Mouse (Mus musculus) hindbrain, embryonic 12.5 days (tissue): ENCODE data around the gene Abcg5. TPM values are rescaled to one million over a fixed set of nuclear protein-coding genes. Genes with fewer than 3 reads are reported as not detected.

ENCODE experiments used
- ATAC-seq: fragments of 200-750 bp; cut with Nextera tagmentation; 2 replicates; pipeline ENCODE4 v1.8.0; 2017; ENCODE audit warnings: moderate TSS enrichment; ENCODE audit not compliant: low FRiP score
- H3K27ac ChIP-seq: fragments of 300-500 bp; sonication (generic); 2 replicates; pipeline ENCODE4 v1.5.1; 2016; ENCODE audit warnings: mild to moderate bottlenecking
- H3K27me3 ChIP-seq: fragments of 300-500 bp; sonication (generic); 2 replicates; pipeline ENCODE4 v1.6.1; 2016; ENCODE audit warnings: mild to moderate bottlenecking
- H3K36me3 ChIP-seq: fragments of 300-500 bp; sonication (generic); 2 replicates; pipeline ENCODE4 v1.6.1; 2016; ENCODE audit warnings: mild to moderate bottlenecking
- H3K4me1 ChIP-seq: fragments of 300-500 bp; sonication (generic); 2 replicates; pipeline ENCODE4 v1.6.1; 2016
- H3K4me2 ChIP-seq: fragments of 300-500 bp; sonication (generic); replicated peaks from 2 replicates; pipeline ENCODE4 v1.6.1; 2016; ENCODE audit warnings: mild to moderate bottlenecking
- H3K4me3 ChIP-seq: fragments of 300-500 bp; sonication (generic); 2 replicates; pipeline ENCODE4 v1.5.1; 2016; ENCODE audit warnings: mild to moderate bottlenecking
- H3K9ac ChIP-seq: fragments of 300-500 bp; sonication (generic); 2 replicates; pipeline ENCODE4 v1.6.1; 2016; ENCODE audit warnings: mild to moderate bottlenecking, moderate library complexity
- H3K9me3 ChIP-seq: fragments of 300-500 bp; sonication (generic); replicated peaks from 2 replicates; pipeline ENCODE4 v1.6.1; 2016; ENCODE audit warnings: mild to moderate bottlenecking
- WGBS: fragments of 180-500 bp; shearing (Covaris S2); methylation state at CpG from one replicate; pipeline ENCODE4 v1.1.7; 2016; 5-methylcytosine and 5-hydroxymethylcytosine counted together
- polyA plus RNA-seq: library from polyadenylated mRNA; unstranded; fragments of >200 nt; fragmentation: Nextera tagmentation; extraction: Ambion mirVana; gene quantifications from 2 replicates; pipeline ENCODE4 v1.2.1, GENCODE M21; 2016

Gene Abcg5
- polyA plus RNA-seq, 1 experiment from 2014 or later, result 3.8 TPM

DNA sequence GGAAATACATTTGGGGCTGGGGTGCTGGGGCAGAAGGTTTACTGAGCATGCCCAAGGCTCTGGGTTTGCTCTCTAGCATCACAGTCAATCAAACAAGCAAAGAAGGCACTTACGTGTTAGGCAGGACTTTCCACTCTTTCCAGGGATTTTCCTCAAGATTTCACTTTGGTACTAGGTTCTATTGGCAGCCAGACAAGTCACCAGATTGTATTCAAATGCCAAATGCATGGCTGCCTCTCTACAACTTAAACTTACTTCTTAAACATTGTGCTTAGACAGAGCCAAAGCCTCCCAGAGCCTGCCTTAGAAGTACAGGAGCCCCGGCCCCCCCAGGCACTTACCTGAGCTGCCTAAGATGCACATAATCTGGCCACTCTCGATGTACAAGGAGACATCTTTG lies 1.1 kb downstream of the Abcg5 start:
- H3K27me3 ChIP-seq, result no peaks in the 10 kb centered on the region
- no peaks in the 10 kb centered on the region for H3K36me3 ChIP-seq
- no peak for ATAC-seq
- H3K9me3 ChIP-seq, result no peaks in the 10 kb centered on the region
- no peak overlapping the region for H3K4me3 ChIP-seq
- H3K9ac ChIP-seq, result no peak overlapping the region
- H3K27ac ChIP-seq, result no peak overlapping the region
- H3K4me2 ChIP-seq, result no peak overlapping the region
- 0 out of 2 replicates have a peak, but pooled peaks cover 5% of the 10 kb centered on the region for H3K4me1 ChIP-seq
- WGBS, result 84% methylated on average over 3 of the region's 3 CpGs

DNA sequence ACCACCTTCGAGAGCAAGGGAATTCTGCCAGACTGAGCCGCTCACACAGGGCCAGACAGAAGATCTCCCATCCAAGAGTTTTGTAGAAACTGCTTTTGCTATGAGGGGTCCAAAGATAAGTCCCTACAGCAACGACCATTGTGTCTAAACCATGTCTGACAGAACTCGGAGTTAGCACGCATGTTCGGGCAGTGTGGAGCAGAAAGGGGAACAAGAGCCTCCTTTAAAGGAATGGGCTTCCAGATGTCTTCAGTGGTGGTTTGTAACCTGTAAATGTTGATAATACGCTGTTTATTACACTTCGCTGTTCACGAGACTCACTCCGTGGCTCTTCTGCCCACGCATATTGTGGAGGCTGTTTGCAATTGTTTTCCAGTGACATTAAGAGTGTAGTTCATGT lies 5.2 kb downstream of the Abcg5 start:
- H3K9ac ChIP-seq, result no peak overlapping the region
- no peak overlapping the region for H3K4me3 ChIP-seq
- H3K27me3 ChIP-seq, result peaks cover 16% of the 10 kb centered on the region
- H3K4me2 ChIP-seq, result no peak overlapping the region
- H3K36me3 ChIP-seq, result no peaks in the 10 kb centered on the region
- no peaks in the 10 kb centered on the region for H3K9me3 ChIP-seq
- 94% methylated on average over 11 of the region's 11 CpGs for WGBS
- ATAC-seq, result no peak
- peaks cover 13% of the 10 kb centered on the region for H3K4me1 ChIP-seq
- no peak overlapping the region for H3K27ac ChIP-seq

GRCm38 (mm10) chr17:84675951-84676366 lies 6.9 kb downstream of the Abcg5 start, which contains the start of gene Abcg8:
Gene Abcg8 (plus strand): TSS chr17:84676302.
- Histone ChIP-seq H3K27me3 (peaks cover 16% of the 10 kb centered on the region), H3K4me1 (peaks cover 13% of the 10 kb centered on the region), H3K9me3 (no peaks in the 10 kb centered on the region), H3K4me2 (peak within 1 kb of the TSS; percentile 64), H3K9ac (no peak within 1 kb of the TSS), H3K4me3 (peak within 1 kb of the TSS; percentile 35), H3K27ac (no peak within 1 kb of the TSS), H3K36me3 (no peaks in the 10 kb centered on the region)
- ATAC-seq, result no peak
- under 1% methylated on average over 24 of the region's 24 CpGs for WGBS

DNA sequence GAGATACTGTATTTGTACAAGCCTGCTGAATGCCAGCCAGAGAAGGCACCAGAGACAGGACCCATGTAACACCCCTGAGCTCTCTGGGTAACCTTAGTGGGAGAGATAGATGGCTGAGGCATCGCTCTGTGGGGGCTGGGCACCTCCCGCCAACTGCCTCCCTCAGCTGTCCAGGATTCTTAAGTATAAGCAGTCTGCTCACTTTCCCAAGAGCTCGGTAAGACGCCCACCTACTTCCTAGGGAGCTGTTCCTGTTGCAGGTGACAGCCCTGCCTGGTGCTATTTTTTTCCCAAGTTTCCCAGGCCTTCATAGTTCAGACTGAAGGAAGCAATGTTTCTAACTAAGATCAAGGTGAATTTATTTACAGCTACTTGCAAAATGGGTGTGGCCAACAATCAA lies 7.6 kb downstream of the Abcg5 start:
- 61% methylated on average over 4 of the region's 4 CpGs for WGBS
- H3K27ac ChIP-seq, result no peak overlapping the region

DNA sequence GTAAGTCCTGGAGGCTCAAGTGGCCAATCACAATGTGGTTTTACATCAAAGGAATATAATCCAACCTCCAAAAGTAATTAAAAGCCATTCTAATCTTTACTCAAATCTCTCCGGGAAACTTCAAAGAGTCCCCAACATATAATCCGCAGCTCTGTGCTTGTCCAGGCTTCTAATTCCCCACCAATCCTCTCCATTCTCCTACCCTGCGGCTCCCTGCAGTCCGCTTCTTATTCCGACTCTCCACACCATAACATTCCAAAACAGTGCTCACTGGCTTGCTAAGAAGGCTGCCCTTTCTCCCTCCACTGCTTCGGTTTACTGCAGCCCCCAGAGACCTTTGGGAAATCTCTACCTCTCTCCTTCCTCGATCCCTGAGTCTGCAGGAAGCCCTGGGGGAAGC lies 8.8 kb downstream of the Abcg5 start:
- no peak for ATAC-seq
- no peak overlapping the region for H3K9ac ChIP-seq
- WGBS, result 37% methylated on average over 7 of the region's 7 CpGs
- H3K4me1 ChIP-seq, result peaks cover 13% of the 10 kb centered on the region
- no peaks in the 10 kb centered on the region for H3K9me3 ChIP-seq
- no peak overlapping the region for H3K4me2 ChIP-seq
- H3K27ac ChIP-seq, result no peak overlapping the region
- H3K36me3 ChIP-seq, result no peaks in the 10 kb centered on the region
- H3K4me3 ChIP-seq, result no peak overlapping the region
- peaks cover 16% of the 10 kb centered on the region for H3K27me3 ChIP-seq

More for the DNA sequence above, 7.6 kb downstream of the Abcg5 start:
- Histone ChIP-seq H3K4me1 (peaks cover 13% of the 10 kb centered on the region), H3K27me3 (peaks cover 16% of the 10 kb centered on the region), H3K9ac (no peak overlapping the region), H3K4me3 (no peak overlapping the region), H3K4me2 (no peak overlapping the region), H3K36me3 (no peaks in the 10 kb centered on the region), H3K9me3 (no peaks in the 10 kb centered on the region)
- ATAC-seq, result no peak

DNA sequence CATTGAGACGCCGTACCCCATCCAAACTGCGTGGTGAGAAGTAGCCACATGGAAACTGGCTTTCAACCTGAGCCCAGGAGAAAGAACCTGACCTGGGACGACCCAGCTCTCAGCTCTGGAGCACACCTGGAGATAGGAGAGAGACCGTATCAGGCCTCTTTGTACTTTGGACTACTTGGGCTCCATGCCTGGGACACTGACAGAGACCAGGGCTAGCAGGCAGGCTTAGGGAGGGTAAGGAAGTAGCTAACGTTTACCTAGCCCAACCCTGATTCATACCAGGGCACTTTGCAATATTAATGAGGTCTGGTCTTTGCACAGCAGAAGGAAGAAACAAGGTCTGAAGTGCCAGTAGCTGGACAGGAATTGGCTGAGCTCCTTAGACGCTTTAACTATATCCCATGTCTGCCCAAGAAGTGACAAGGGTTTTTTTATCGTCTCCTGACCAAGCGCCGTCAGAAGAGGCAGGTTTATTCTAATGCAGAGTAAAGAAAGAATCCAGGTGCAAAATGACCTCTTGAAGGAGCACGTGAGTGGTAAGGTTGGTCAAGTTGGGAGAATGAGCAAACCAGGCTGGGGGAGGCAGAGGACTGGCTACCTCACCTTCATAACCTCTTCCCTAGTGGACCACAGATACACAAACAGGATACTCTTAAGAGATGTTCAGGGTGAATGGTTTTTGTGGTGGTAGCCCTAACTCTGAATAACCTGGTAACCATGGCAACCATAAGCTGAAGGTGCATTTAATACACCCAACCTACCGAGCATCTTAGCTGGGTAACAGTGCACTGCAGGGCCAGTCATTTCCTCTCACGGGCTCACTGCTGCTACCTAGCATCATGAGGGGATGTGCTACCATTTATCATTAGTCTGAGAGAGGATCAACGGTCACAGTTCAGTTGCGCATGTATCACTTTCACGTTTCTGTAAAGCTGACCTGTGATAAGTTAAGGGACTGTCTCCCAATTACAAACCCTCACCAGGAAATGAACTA lies 10.1 kb downstream of the Abcg5 start:
- 80% methylated on average over 16 of the region's 16 CpGs for WGBS
- no peak overlapping the region for H3K4me2 ChIP-seq
- no peak overlapping the region for H3K27ac ChIP-seq
- H3K9me3 ChIP-seq, result no peaks in the 10 kb centered on the region
- H3K36me3 ChIP-seq, result no peaks in the 10 kb centered on the region
- H3K4me1 ChIP-seq, result peaks cover 13% of the 10 kb centered on the region
- ATAC-seq, result no peak
- peaks cover 16% of the 10 kb centered on the region for H3K27me3 ChIP-seq
- no peak overlapping the region for H3K9ac ChIP-seq
- H3K4me3 ChIP-seq, result no peak overlapping the region

DNA sequence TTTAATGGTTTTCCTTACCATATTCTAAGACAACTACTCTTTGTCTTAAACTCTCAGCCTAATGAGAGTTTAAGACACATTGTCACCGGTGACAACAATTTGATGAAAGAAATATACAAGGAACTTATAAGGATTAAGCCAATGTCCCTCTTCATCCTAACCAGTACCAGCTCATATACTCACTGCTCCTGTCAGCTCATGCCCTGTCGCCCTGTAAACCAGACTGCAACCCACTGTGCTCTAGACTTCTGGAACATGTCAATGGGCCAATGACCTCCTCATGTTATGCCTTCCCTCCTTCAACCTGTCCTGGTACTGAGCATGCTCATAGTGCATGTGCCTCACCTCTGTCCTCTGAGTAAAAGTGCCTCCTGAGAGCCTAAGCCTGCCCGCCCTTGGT lies 15.0 kb downstream of the Abcg5 start:
- WGBS, result 86% methylated on average over 3 of the region's 3 CpGs
- Histone ChIP-seq H3K36me3 (no peaks in the 10 kb centered on the region), H3K4me2 (no peak overlapping the region), H3K9ac (no peak overlapping the region), H3K4me3 (no peak overlapping the region), H3K9me3 (no peaks in the 10 kb centered on the region), H3K4me1 (no peaks in the 10 kb centered on the region), H3K27ac (no peak overlapping the region), H3K27me3 (no peaks in the 10 kb centered on the region)
- no peak for ATAC-seq

DNA sequence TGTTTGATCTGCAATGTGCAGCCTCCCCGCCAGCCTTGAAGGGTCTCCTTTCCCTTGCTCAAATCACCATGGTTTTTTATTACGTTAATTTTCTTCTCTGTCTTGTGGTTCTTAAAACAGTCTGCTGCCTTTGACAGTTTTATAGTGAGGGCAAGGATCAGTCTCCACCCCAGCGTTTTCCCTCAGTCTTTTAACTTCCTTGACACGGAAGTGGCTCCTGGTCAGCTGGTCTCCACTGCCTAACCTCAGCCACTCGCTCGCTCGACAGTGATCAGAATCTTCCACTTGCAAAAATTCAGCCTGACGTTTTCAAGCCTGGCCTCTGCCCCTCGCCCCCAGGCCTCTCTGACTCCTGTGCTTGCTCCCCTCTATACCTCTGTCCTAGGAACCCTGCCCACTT lies 17.1 kb downstream of the Abcg5 start:
- no peak overlapping the region for H3K4me3 ChIP-seq
- no peaks in the 10 kb centered on the region for H3K27me3 ChIP-seq
- no peak overlapping the region for H3K4me2 ChIP-seq
- H3K9ac ChIP-seq, result no peak overlapping the region
- H3K36me3 ChIP-seq, result no peaks in the 10 kb centered on the region
- 40% methylated on average over 9 of the region's 9 CpGs for WGBS
- ATAC-seq, result no peak
- no peaks in the 10 kb centered on the region for H3K4me1 ChIP-seq
- H3K9me3 ChIP-seq, result no peaks in the 10 kb centered on the region
- no peak overlapping the region for H3K27ac ChIP-seq

DNA sequence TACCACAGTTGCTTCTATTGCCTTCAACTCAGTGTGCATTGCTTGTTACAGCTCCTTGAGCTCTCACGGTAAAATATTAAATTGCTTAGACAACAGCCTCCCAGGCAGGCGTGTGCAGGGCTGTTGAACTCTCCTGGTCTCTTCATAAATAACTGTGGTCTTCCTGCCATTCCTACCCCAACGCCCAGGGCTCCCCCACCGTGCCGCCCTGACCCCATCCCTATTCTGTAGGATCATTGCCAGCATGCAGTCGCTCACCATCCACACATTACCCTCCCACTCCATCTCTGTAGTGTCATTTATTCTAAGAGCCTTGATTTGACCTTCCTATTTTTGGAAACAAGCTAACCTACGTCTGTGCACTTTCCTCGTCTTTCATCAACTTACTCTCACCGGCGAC lies 17.8 kb downstream of the Abcg5 start:
- Histone ChIP-seq H3K9ac (no peak overlapping the region), H3K4me3 (no peak overlapping the region), H3K4me1 (no peaks in the 10 kb centered on the region), H3K4me2 (no peak overlapping the region), H3K27ac (no peak overlapping the region), H3K36me3 (no peaks in the 10 kb centered on the region), H3K9me3 (no peaks in the 10 kb centered on the region), H3K27me3 (no peaks in the 10 kb centered on the region)
- WGBS, result 44% methylated on average over 10 of the region's 10 CpGs
- ATAC-seq, result no peak

- H3K9me3 ChIP-seq, result no peaks in the 10 kb centered on the region
- no peaks in the 10 kb centered on the region for H3K27me3 ChIP-seq
- 74% methylated on average over 8 of the region's 8 CpGs for WGBS
- no peaks in the 10 kb centered on the region for H3K36me3 ChIP-seq
- no peak overlapping the region for H3K4me2 ChIP-seq
- H3K27ac ChIP-seq, result no peak overlapping the region
- H3K9ac ChIP-seq, result no peak overlapping the region
- no peak for ATAC-seq
- no peak overlapping the region for H3K4me3 ChIP-seq
- H3K4me1 ChIP-seq, result peaks cover 32% of the 10 kb centered on the region
These were observed 23.9 kb downstream of the Abcg5 start for GRCm38 (mm10) chr17:84658951-84659350.

GRCm38 (mm10) chr17:84658195-84658594 lies 24.6 kb downstream of the Abcg5 start:
- no peak overlapping the region for H3K9ac ChIP-seq
- no peak overlapping the region for H3K4me3 ChIP-seq
- H3K36me3 ChIP-seq, result no peaks in the 10 kb centered on the region
- no peak overlapping the region for H3K27ac ChIP-seq
- no peaks in the 10 kb centered on the region for H3K9me3 ChIP-seq
- H3K27me3 ChIP-seq, result no peaks in the 10 kb centered on the region
- 32% methylated on average over 5 of the region's 5 CpGs for WGBS
- H3K4me2 ChIP-seq, result no peak overlapping the region
- ATAC-seq, result no peak
- peaks cover 32% of the 10 kb centered on the region for H3K4me1 ChIP-seq

GRCm38 (mm10) chr17:84657782-84658181 lies 25.0 kb downstream of the Abcg5 start:
- no peak overlapping the region for H3K4me3 ChIP-seq
- ATAC-seq, result no peak
- peaks cover 32% of the 10 kb centered on the region for H3K4me1 ChIP-seq
- WGBS, result 60% methylated on average over 7 of the region's 7 CpGs
- H3K9me3 ChIP-seq, result no peaks in the 10 kb centered on the region
- H3K9ac ChIP-seq, result no peak overlapping the region
- no peaks in the 10 kb centered on the region for H3K36me3 ChIP-seq
- H3K4me2 ChIP-seq, result no peak overlapping the region
- no peaks in the 10 kb centered on the region for H3K27me3 ChIP-seq
- H3K27ac ChIP-seq, result 0 out of 2 replicates have a peak overlapping the region, but pooled peaks have one; percentile 24

DNA sequence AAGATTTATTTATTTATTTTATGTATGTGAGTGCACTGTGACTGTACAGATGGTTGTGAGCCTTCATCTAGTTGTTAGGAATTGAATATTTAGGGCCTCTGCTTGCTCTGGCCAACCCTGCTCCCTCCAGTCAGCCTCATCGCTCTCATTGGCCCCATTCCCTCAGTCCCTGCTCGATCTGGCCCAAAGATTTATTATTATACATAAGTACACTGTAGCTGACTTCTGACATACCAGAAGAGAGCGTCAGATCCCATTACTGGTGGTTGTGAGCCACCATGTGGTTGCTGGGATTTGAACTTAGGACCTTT lies 25.4 kb downstream of the Abcg5 start:
- H3K27me3 ChIP-seq, result no peaks in the 10 kb centered on the region
- 0 out of 2 replicates have a peak overlapping the region, but pooled peaks have one; percentile 24 for H3K27ac ChIP-seq
- WGBS, result 72% methylated on average over 3 of the region's 3 CpGs
- peaks cover 32% of the 10 kb centered on the region for H3K4me1 ChIP-seq
- no peak overlapping the region for H3K9ac ChIP-seq
- peak; percentile 29; the same call in 1 of the 2 replicates for ATAC-seq
- no peak overlapping the region for H3K4me3 ChIP-seq
- H3K36me3 ChIP-seq, result no peaks in the 10 kb centered on the region
- H3K4me2 ChIP-seq, result no peak overlapping the region
- H3K9me3 ChIP-seq, result no peaks in the 10 kb centered on the region
